Mouse (Mus musculus): ENCODE data around the gene Gpr89. TPM values are rescaled to one million over a fixed set of nuclear protein-coding genes. Genes with fewer than 3 reads are reported as not detected.
A peak's percentile ranks its signal among the peaks of the same experiment; 100 is the strongest.

The Gpr89 gene
- total RNA-seq (2014; rRNA removed) = 17.8 and 24.1 TPM in 2 replicates
- 23.0 and 34.8 TPM in 2 replicates for polyA plus RNA-seq (2015; fragmentation: Nextera tagmentation; extraction: Ambion mirVana)

DNA sequence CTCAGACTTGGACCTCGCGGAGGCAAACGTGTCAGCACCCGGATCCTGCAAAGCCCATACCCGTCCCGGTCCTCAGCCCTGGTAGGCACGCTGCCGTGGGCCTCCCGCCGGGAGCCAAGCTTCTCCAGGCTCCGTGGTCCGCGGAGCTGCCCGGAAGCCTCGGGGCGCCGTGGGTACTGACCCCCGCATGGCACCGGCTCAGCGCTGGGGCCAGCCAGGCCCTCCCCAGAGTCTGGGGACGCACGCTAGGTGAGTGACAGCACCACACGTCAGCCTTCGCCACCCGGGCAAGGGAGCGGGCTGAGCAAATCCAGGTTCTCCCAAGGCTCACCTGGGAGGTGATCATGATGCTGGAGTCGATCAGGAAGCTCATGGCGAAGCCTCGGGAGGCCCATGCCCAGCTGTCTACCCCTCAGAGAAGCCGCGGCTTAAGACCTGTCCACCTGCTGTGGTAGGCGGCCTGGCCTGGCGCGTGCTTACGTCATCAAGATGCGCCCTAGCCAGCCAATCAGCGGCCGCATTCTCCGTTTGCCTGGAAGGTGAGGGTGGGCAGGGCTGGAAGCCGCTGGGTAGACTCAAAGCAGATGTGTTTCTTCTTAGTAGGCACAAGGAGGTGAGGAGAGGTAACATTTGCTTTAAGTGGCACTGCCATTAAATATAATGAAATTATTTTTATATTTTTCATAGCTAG lies at the start of gene Gpr89:
Gene Gpr89, minus strand, starts transcription at position 496 of the 691 bp plus-strand sequence.
- H3K27ac ChIP-seq (ENCODE audit: low read depth, low read length) = peak within 1 kb of the TSS; percentile 66
- 3% methylated on average over 40 of the region's 40 CpGs for WGBS

GRCm38 (mm10) chr3:96953489-96954233 lies 48.5 kb upstream of the Gpr89 start:
- no peak overlapping the region for H3K27ac ChIP-seq (ENCODE audit: low read depth, low read length)
- no peaks in the 10 kb centered on the region for H3K4me1 ChIP-seq (ENCODE audit: insufficient read depth)
- H3K36me3 ChIP-seq (ENCODE audit: insufficient read depth) = no peaks in the 10 kb centered on the region
- H3K9ac ChIP-seq = no peak overlapping the region
- H3K4me2 ChIP-seq (ENCODE audit: low read depth) = no peak overlapping the region
- no peak for DNase-seq
- 55% methylated on average over 14 of the region's 14 CpGs for WGBS
- no peaks in the 10 kb centered on the region for H3K27me3 ChIP-seq (ENCODE audit: insufficient read depth, low read length)
- no peak for TF ChIP-seq CTCF (IDR thresholded peaks at IDR 0.05; ENCODE audit: low read depth)
- no peak overlapping the region for H3K4me3 ChIP-seq (ENCODE audit: low read depth, low read length)
- H3K9me3 ChIP-seq (ENCODE audit: low read length) = no peaks in the 10 kb centered on the region
- ATAC-seq = no peak; the same call in 1 of the 2 replicates

More for the DNA sequence above, at the start of gene Gpr89:
- no peaks in the 10 kb centered on the region for H3K4me1 ChIP-seq (ENCODE audit: insufficient read depth)
- H3K4me2 ChIP-seq (ENCODE audit: low read depth) = peak within 1 kb of the TSS; percentile 67
- no peaks in the 10 kb centered on the region for H3K9me3 ChIP-seq (ENCODE audit: low read length)
- no peaks in the 10 kb centered on the region for H3K36me3 ChIP-seq (ENCODE audit: insufficient read depth)
- peak within 1 kb of the TSS; percentile 80 for H3K4me3 ChIP-seq (ENCODE audit: low read depth, low read length)
- DNase-seq = peak; percentile 96
- peak; percentile 96 for ATAC-seq
- TF ChIP-seq CTCF (IDR thresholded peaks at IDR 0.05; ENCODE audit: low read depth) = no peak
- H3K9ac ChIP-seq = peak within 1 kb of the TSS; percentile 84
- H3K27me3 ChIP-seq (ENCODE audit: insufficient read depth, low read length) = no peaks in the 10 kb centered on the region

- H3K9me3 ChIP-seq (ENCODE audit: low read length) = no peaks in the 10 kb centered on the region
- peaks cover 6% of the 10 kb centered on the region for H3K4me1 ChIP-seq (ENCODE audit: insufficient read depth)
- H3K36me3 ChIP-seq (ENCODE audit: insufficient read depth) = no peaks in the 10 kb centered on the region
- no peak for DNase-seq
- H3K27me3 ChIP-seq (ENCODE audit: insufficient read depth, low read length) = no peaks in the 10 kb centered on the region
- ATAC-seq = no peak
- H3K4me2 ChIP-seq (ENCODE audit: low read depth) = no peak overlapping the region
- H3K9ac ChIP-seq = no peak overlapping the region
- WGBS = 90% methylated on average over 2 of the region's 2 CpGs
- H3K4me3 ChIP-seq (ENCODE audit: low read depth, low read length) = no peak overlapping the region
- H3K27ac ChIP-seq (ENCODE audit: low read depth, low read length) = no peak overlapping the region
- no peak for TF ChIP-seq CTCF (IDR thresholded peaks at IDR 0.05; ENCODE audit: low read depth)
Observed at GRCm38 (mm10) chr3:96942706-96943105, 37.6 kb upstream of the Gpr89 start.

DNA sequence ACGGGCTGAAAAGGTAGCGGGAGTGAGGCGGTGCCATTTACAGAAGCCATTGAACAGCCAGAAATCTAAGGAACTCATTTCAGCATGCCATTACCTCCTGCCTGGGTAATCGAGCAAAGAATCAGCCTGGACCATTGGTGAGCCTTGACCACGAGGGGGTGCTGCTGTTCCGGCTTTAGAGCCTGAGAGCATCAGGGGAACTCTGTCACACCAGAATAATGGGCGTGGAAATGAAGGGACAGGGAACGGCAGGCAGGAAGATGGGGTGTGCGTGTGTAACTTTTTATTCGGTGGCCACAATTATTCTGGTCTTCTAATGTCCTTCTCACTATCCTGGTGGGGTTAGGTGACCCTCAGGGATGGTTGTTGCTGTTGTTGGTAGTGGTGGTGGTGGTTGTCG lies 33.6 kb upstream of the Gpr89 start:
- peak; percentile 90 for ATAC-seq
- H3K4me3 ChIP-seq (ENCODE audit: low read depth, low read length) = peak overlapping the region; percentile 24
- peak overlapping the region; percentile 37 for H3K4me2 ChIP-seq (ENCODE audit: low read depth)
- TF ChIP-seq CTCF (IDR thresholded peaks at IDR 0.05; ENCODE audit: low read depth) = peak; percentile 96
- H3K9ac ChIP-seq = no peak overlapping the region
- H3K4me1 ChIP-seq (ENCODE audit: insufficient read depth) = peaks cover 10% of the 10 kb centered on the region
- peak; percentile 94 for DNase-seq
- no peak overlapping the region for H3K27ac ChIP-seq (ENCODE audit: low read depth, low read length)
- H3K27me3 ChIP-seq (ENCODE audit: insufficient read depth, low read length) = no peaks in the 10 kb centered on the region
- WGBS = 8% methylated on average over 11 of the region's 11 CpGs
- no peaks in the 10 kb centered on the region for H3K36me3 ChIP-seq (ENCODE audit: insufficient read depth)
- no peaks in the 10 kb centered on the region for H3K9me3 ChIP-seq (ENCODE audit: low read length)

DNA sequence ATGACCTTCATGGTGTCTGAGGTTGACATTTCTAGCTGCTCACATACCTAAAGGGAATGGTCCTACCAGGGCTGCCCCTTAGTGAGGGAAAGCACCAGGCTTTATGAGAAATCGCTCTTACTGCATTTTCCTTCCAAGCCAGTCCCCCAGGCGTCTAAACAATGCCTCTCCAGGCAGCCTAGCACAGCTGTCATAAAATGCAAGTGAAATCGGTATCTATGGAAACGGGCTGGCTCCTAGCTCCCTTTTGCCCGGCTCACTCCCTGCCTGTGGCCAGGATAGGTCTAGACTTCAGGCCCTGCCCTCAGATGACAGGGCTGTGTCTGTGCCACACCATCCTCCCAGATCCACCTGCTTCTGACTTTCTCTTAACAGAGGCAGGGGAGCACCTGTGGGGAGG lies 32.5 kb upstream of the Gpr89 start:
- no peak overlapping the region; the same call in 1 of the 2 replicates for H3K27ac ChIP-seq (ENCODE audit: low read depth, low read length)
- DNase-seq (peak; percentile 68), ATAC-seq (peak; percentile 85)
- 0 out of 2 replicates have a peak overlapping the region, but pooled peaks have one; percentile 1 for H3K4me2 ChIP-seq (ENCODE audit: low read depth)
- TF ChIP-seq CTCF (IDR thresholded peaks at IDR 0.05; ENCODE audit: low read depth) = 0 out of 2 replicates have a peak, but pooled peaks have one; percentile 7
- H3K9me3 ChIP-seq (ENCODE audit: low read length) = no peaks in the 10 kb centered on the region
- H3K36me3 ChIP-seq (ENCODE audit: insufficient read depth) = no peaks in the 10 kb centered on the region
- H3K4me3 ChIP-seq (ENCODE audit: low read depth, low read length) = no peak overlapping the region
- 0 out of 2 replicates have a peak overlapping the region, but pooled peaks have one; percentile 6 for H3K9ac ChIP-seq
- 22% methylated on average over 5 of the region's 5 CpGs for WGBS
- H3K4me1 ChIP-seq (ENCODE audit: insufficient read depth) = peaks cover 10% of the 10 kb centered on the region
- H3K27me3 ChIP-seq (ENCODE audit: insufficient read depth, low read length) = no peaks in the 10 kb centered on the region

- Histone ChIP-seq H3K9me3 (ENCODE audit: low read length) (no peaks in the 10 kb centered on the region), H3K9ac (no peak overlapping the region), H3K27ac (ENCODE audit: low read depth, low read length) (no peak overlapping the region), H3K36me3 (ENCODE audit: insufficient read depth) (no peaks in the 10 kb centered on the region), H3K4me3 (ENCODE audit: low read depth, low read length) (no peak overlapping the region), H3K4me1 (ENCODE audit: insufficient read depth) (peaks cover 10% of the 10 kb centered on the region), H3K4me2 (ENCODE audit: low read depth) (no peak overlapping the region), H3K27me3 (ENCODE audit: insufficient read depth, low read length) (no peaks in the 10 kb centered on the region)
- ATAC-seq = no peak
- 8% methylated on average over 6 of the region's 6 CpGs for WGBS
- TF ChIP-seq CTCF (IDR thresholded peaks at IDR 0.05; ENCODE audit: low read depth) = peak; percentile 96
- peak; percentile 87 for DNase-seq
Observed at GRCm38 (mm10) chr3:96936241-96936640, 31.1 kb upstream of the Gpr89 start.

DNA sequence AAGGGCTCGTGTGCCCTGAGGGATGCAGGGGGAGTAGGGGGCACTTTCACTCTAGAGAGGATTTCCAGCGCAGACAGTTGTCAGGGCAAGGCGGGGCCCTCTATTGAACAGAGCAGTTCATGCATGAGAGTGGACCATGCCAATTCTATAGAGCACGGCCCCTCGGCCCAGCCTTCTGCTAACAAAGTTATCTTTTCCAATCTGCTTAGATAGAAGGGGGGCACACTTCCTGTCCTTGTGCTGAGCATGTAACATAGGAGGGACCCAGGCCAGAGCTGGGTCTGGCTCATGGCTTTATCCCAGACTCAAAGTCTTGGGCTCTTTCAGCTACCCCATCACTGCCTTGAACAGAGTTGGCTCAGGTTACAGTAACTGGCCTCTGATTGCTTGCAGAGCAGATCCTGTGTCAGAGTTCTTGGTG lies 26.1 kb upstream of the Gpr89 start:
- peak; percentile 16; the same call in 1 of the 2 replicates for ATAC-seq
- DNase-seq = no peak

More for the DNA sequence above, 26.1 kb upstream of the Gpr89 start:
- no peaks in the 10 kb centered on the region for H3K27me3 ChIP-seq (ENCODE audit: insufficient read depth, low read length)
- no peak for TF ChIP-seq CTCF (IDR thresholded peaks at IDR 0.05; ENCODE audit: low read depth)
- 8% methylated on average over 5 of the region's 5 CpGs for whole genome bisulfite sequencing
- no peaks in the 10 kb centered on the region for H3K4me1 ChIP-seq (ENCODE audit: insufficient read depth)
- H3K9ac ChIP-seq = no peak overlapping the region
- H3K9me3 ChIP-seq (ENCODE audit: low read length) = no peaks in the 10 kb centered on the region
- H3K4me3 ChIP-seq (ENCODE audit: low read depth, low read length) = no peak overlapping the region
- no peak overlapping the region for H3K27ac ChIP-seq (ENCODE audit: low read depth, low read length)
- H3K4me2 ChIP-seq (ENCODE audit: low read depth) = no peak overlapping the region
- no peaks in the 10 kb centered on the region for H3K36me3 ChIP-seq (ENCODE audit: insufficient read depth)

All from forebrain, postnatal 0 days (tissue).